Mouse (Mus musculus): ENCODE measurements at regions not wholly inside any gene's neighbourhood (a gene's known extent, or its start where the extent isn't known, plus 50 kb on each side); places are given as distances from the start of the nearest gene placed in this dataset.

DNA sequence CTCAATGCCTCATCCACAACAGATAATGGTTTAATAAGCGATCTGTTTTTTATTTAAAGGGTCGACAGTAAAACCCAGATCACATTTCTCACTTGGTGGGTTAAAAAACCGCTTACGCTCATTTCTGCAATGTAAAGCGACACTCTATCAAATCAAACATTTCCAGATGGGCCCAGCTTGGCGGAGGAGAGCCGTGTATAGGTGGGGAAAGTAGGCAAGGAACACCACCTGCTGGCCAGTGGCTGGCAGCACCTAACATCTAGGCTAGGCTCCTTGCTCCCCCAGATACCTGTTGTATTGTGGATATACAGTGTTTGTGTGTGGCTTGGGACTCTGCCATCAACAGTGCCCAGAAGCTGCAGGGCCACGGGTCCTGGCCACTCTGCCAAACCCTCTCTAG lies 50.1 kb upstream of the Ttc34 start:
- Histone ChIP-seq H3K4me1 (ENCODE audit: control insufficient read depth, insufficient read depth, low read length) (no peaks in the 10 kb centered on the region), H3K27ac (ENCODE audit: control insufficient read depth, insufficient read depth, low read depth, low read length, poor library complexity) (no peak overlapping the region), H3K4me3 (replicated peaks; ENCODE audit: control insufficient read depth, low read depth, low read length) (no peak overlapping the region)
- TF ChIP-seq CTCF (IDR thresholded peaks at IDR 0.05; ENCODE audit: control insufficient read depth, insufficient read depth, low read length): no peak
- TF ChIP-seq POLR2A (IDR thresholded peaks at IDR 0.05; ENCODE audit: borderline replicate concordance, control insufficient read depth, low read depth, low read length): no peak
- WGBS: 67% methylated on average over 8 of the region's 8 CpGs
